Comparison of ENCODE assay signal across 10 mouse cellular contexts in genomic region chr7:144417644-144418343, GRCm38 (mm10). TPM values are rescaled to one million over a fixed set of nuclear protein-coding genes. Genes with fewer than 3 reads are reported as not detected.
DNase-seq lines count a peak whose midpoint lies in the region; ATAC-seq and TF ChIP-seq lines count a peak whose summit lies in the region.
"Had no signal": no experiment of that assay in that cellular context is flagged by ENCODE, and none has a peak within 500 bp of the region (broad histone marks: within the 10 kb centered on the region; RNA-seq: fewer than 3 reads in every experiment).

No protein-coding gene starts in this region.

- no peak for DNase-seq in kidney, adult 2 months
- DNase-seq in brain, embryonic 14.5 days (ENCODE audit: low read depth): peak; percentile 94
- peak; percentile 35 for DNase-seq in hindbrain, embryonic 10.5 days (ENCODE audit: low spot score)
- DNase-seq in left cerebral cortex, postnatal 10 days (ENCODE audit: extremely low spot score in 1 of 2, low spot score in 2 of 2): peak; percentile 82 to 87
- DNase-seq in T-cell, adult 2 months (ENCODE audit: low spot score): no peak

- 41% methylated on average over 16 of the region's 16 CpGs for WGBS in kidney, embryonic 15.5 days
- 43% methylated on average over 16 of the region's 16 CpGs for WGBS in kidney, adult 2 months
- WGBS in forebrain, embryonic 12.5 days: 38% methylated on average over 16 of the region's 16 CpGs
- WGBS in hindbrain, embryonic 10.5 days: 53% methylated on average over 16 of the region's 16 CpGs
- WGBS in neural tube, embryonic 13.5 days: 27% methylated on average over 16 of the region's 16 CpGs

- TF ChIP-seq CTCF in kidney, adult 2 months (conservative IDR thresholded peaks at IDR 0.05; ENCODE audit: insufficient read depth, insufficient read length, low read depth, low read length): no peak
- TF ChIP-seq CTCF in brain, embryonic 14.5 days (IDR thresholded peaks at IDR 0.05; ENCODE audit: borderline replicate concordance, extremely low read depth, insufficient read depth, insufficient read length): no peak

- intact Hi-C loops in left cerebral cortex, postnatal 10 days (cut with DNase I): loop anchor here (10.0 kb wide), 1 partner anchor 133 kb away; no protein-coding TSS in a partner anchor

- no peaks in the 10 kb centered on the region for H3K9me3 ChIP-seq in kidney, embryonic 15.5 days (replicated peaks)
- no peaks in the 10 kb centered on the region for H3K9me3 ChIP-seq in forebrain, embryonic 12.5 days
- H3K9me3 ChIP-seq in hindbrain, embryonic 10.5 days: no peaks in the 10 kb centered on the region
- H3K9me3 ChIP-seq in neural tube, embryonic 13.5 days: no peaks in the 10 kb centered on the region
- H3K9me3 ChIP-seq: G1E had no signal

- peak overlapping the region; percentile 5; the same call in 1 of the 2 replicates for H3K27ac ChIP-seq in kidney, embryonic 15.5 days
- H3K27ac ChIP-seq in kidney, adult 2 months (ENCODE audit: insufficient read depth, low read depth, low read length): no peak overlapping the region
- H3K27ac ChIP-seq in forebrain, embryonic 12.5 days: peak overlapping the region; percentile 83
- H3K27ac ChIP-seq in hindbrain, embryonic 10.5 days: peak overlapping the region; percentile 69; the same call in 1 of the 2 replicates
- H3K27ac ChIP-seq in neural tube, embryonic 13.5 days (replicated peaks): peak overlapping the region; percentile 88
- H3K27ac ChIP-seq: macrophage had no signal

- no peaks in the 10 kb centered on the region for H3K27me3 ChIP-seq in kidney, embryonic 15.5 days
- no peaks in the 10 kb centered on the region for H3K27me3 ChIP-seq in kidney, adult 2 months (replicated peaks; ENCODE audit: control insufficient read depth, insufficient read depth, low read length)
- no peaks in the 10 kb centered on the region for H3K27me3 ChIP-seq in forebrain, embryonic 12.5 days
- H3K27me3 ChIP-seq in hindbrain, embryonic 10.5 days (ENCODE audit: insufficient read depth, poor library complexity, severe bottlenecking): no peaks in the 10 kb centered on the region
- no peaks in the 10 kb centered on the region for H3K27me3 ChIP-seq in neural tube, embryonic 13.5 days

- H3K4me2 ChIP-seq in kidney, embryonic 15.5 days: no peak overlapping the region
- H3K4me2 ChIP-seq in forebrain, embryonic 12.5 days: peak overlapping the region; percentile 31
- H3K4me2 ChIP-seq in neural tube, embryonic 13.5 days: peak overlapping the region; percentile 29

- no peak for TF ChIP-seq POLR2A in kidney, adult 2 months (IDR thresholded peaks at IDR 0.05; ENCODE audit: low read depth, low read length)
- TF ChIP-seq POLR2A in brain, embryonic 14.5 days (IDR thresholded peaks at IDR 0.05; ENCODE audit: borderline replicate concordance, extremely low read depth, insufficient read depth, insufficient read length, poor library complexity, severe bottlenecking): no peak

- H3K9ac ChIP-seq in kidney, embryonic 15.5 days: no peak overlapping the region
- H3K9ac ChIP-seq in forebrain, embryonic 12.5 days: 0 out of 2 replicates have a peak overlapping the region, but pooled peaks have one; percentile 21
- H3K9ac ChIP-seq in neural tube, embryonic 13.5 days: no peak overlapping the region

- H3K36me3 ChIP-seq in kidney, embryonic 15.5 days: no peaks in the 10 kb centered on the region
- no peaks in the 10 kb centered on the region for H3K36me3 ChIP-seq in kidney, adult 2 months (ENCODE audit: control insufficient read depth, insufficient read depth, low read length)
- no peaks in the 10 kb centered on the region for H3K36me3 ChIP-seq in forebrain, embryonic 12.5 days (replicated peaks)
- H3K36me3 ChIP-seq in hindbrain, embryonic 10.5 days: no peaks in the 10 kb centered on the region
- H3K36me3 ChIP-seq in neural tube, embryonic 13.5 days: peaks cover 22% of the 10 kb centered on the region; the same call in 1 of the 2 replicates
- H3K36me3 ChIP-seq: G1E had no signal

- H3K4me1 ChIP-seq in kidney, embryonic 15.5 days: peaks cover 24% of the 10 kb centered on the region
- H3K4me1 ChIP-seq in kidney, adult 2 months (ENCODE audit: control insufficient read depth, insufficient read depth, low read length): no peaks in the 10 kb centered on the region
- peaks cover 30% of the 10 kb centered on the region for H3K4me1 ChIP-seq in forebrain, embryonic 12.5 days
- H3K4me1 ChIP-seq in hindbrain, embryonic 10.5 days (replicated peaks): peaks cover 58% of the 10 kb centered on the region
- H3K4me1 ChIP-seq in neural tube, embryonic 13.5 days (replicated peaks): peaks cover 39% of the 10 kb centered on the region

- ATAC-seq in kidney, embryonic 15.5 days (replicated peaks; ENCODE audit: low FRiP score): no peak
- ATAC-seq in forebrain, embryonic 12.5 days (ENCODE audit: low FRiP score): peak; percentile 89
- ATAC-seq in neural tube, embryonic 13.5 days (ENCODE audit: low read depth): peak; percentile 79

- no peak overlapping the region for H3K4me3 ChIP-seq in kidney, embryonic 15.5 days (replicated peaks)
- H3K4me3 ChIP-seq in kidney, adult 2 months (ENCODE audit: insufficient read depth, low read depth, low read length): no peak overlapping the region
- H3K4me3 ChIP-seq in forebrain, embryonic 12.5 days (replicated peaks): no peak overlapping the region
- H3K4me3 ChIP-seq in hindbrain, embryonic 10.5 days: no peak overlapping the region
- no peak overlapping the region for H3K4me3 ChIP-seq in neural tube, embryonic 13.5 days

RNA-seq across cellular contexts. Expression of gene Cttn, which starts 53.0 kb away (rescaled TPM):
- 167 and 180 TPM in 2 replicates for polyA plus RNA-seq in kidney, embryonic 15.5 days (2015; fragmentation: Nextera tagmentation; extraction: Ambion mirVana)
- 85.8 and 91.3 TPM in 2 replicates for polyA plus RNA-seq in kidney, adult 2 months (2012; rRNA removed)
- 171 and 175 TPM in 2 replicates for polyA plus RNA-seq in brain, embryonic 14.5 days (2012; rRNA removed)
- 187 and 192 TPM in 2 replicates for polyA plus RNA-seq in forebrain, embryonic 12.5 days (2016; fragmentation: Nextera tagmentation; extraction: Ambion mirVana)
- polyA plus RNA-seq in hindbrain, embryonic 10.5 days (2016; fragmentation: Nextera tagmentation; extraction: Ambion mirVana): 205 and 210 TPM in 2 replicates
- total RNA-seq in left cerebral cortex, postnatal 10 days (2021): 100 to 1,000 TPM; 122 to 136 TPM
- 158 and 174 TPM in 2 replicates for polyA plus RNA-seq in neural tube, embryonic 13.5 days (2015; fragmentation: Nextera tagmentation; extraction: Ambion mirVana)

Comparison
In these comparisons a context has a peak if more than half of its experiments do, and no peak if none do; other contexts are left out.
1. DNase-seq: peak in brain, embryonic 14.5 days (single experiment), hindbrain, embryonic 10.5 days (single experiment) and left cerebral cortex, postnatal 10 days (2 of 2); none in kidney, adult 2 months (single experiment) and T-cell, adult 2 months (single experiment).